Mouse (Mus musculus): ENCODE results near the gene Xiap.

Xiap gene

DNA sequence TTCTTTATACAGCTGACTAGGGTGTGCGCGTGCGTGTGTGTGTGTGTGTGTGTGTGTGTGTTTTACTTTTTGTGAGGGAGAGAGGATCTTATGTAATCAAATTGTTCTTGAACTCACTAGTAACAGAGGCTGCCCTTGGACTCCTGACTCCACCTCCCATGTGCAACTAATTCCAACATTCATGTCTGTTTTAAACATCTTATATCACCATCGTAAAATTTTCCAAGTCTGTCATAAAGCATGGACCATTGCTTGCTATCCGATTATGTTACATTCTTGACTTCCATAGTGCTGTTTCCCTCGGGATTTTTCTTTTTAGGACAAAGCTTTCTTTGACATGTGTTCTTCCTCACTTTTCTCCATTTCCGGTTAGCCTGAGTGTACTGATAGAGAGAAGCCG lies 28.3 kb downstream of the Xiap start:
- DNase-seq (ENCODE audit: extremely low spot score) = no peak

DNA sequence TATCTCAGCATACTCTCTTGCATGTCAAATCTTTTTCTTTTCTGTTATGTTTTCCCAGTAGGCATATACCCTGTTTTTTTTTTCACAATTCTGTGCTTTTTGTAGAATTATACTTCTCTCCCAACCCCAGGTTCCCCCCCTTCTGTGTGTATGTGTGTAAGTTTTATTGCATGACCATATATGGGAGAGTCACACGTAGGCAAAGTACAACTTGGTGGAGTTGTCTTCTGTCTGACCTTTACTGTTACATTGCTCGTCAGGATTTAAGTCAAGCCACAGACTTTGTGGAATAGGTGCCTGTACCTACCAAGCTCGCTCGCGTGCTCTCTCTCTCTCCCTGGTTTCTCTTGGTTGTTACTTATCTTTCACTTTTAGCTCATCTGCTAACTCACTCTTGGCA lies 28.7 kb downstream of the Xiap start:
- no peak for DNase-seq (ENCODE audit: extremely low spot score)

DNA sequence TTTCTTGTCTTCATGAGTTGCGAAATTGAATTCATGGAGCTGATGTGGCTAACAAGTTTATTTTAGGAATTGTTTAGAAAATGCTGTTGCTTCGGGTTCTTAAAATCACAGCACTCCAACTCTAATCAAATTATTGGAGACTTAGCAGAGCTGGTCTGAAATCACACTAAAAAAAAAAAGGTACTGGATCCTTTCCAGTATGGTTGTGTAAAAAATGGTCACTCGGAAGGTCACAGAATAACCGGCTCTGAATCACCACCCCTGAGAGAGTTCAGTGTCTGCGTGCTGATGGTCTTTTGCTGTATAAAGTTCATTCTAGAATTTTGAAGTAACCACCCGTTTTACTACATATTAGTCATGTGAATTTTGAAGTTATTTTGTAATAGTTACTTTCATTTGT lies 47.7 kb downstream of the Xiap start:
- no peak for DNase-seq (ENCODE audit: extremely low spot score)

DNA sequence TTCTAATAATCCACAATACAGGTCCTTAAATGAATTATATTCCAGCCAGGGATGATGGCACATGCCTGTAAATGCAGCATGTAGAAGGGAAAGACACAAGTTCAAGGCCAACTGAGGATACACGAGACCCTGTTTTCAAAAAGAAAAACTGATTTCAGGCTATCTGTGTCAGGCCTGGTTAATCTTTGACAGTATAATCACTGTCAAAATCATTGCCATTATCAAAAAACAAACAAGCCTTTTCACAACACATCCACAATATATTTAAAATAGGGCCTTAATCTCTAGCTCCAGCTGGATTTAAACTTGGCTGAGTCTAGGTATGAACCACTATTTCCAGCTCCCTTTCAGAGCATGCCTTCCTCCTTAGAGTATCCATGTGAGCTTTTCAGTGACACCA lies 51.1 kb downstream of the Xiap start:
- DNase-seq (ENCODE audit: extremely low spot score) = no peak

DNA sequence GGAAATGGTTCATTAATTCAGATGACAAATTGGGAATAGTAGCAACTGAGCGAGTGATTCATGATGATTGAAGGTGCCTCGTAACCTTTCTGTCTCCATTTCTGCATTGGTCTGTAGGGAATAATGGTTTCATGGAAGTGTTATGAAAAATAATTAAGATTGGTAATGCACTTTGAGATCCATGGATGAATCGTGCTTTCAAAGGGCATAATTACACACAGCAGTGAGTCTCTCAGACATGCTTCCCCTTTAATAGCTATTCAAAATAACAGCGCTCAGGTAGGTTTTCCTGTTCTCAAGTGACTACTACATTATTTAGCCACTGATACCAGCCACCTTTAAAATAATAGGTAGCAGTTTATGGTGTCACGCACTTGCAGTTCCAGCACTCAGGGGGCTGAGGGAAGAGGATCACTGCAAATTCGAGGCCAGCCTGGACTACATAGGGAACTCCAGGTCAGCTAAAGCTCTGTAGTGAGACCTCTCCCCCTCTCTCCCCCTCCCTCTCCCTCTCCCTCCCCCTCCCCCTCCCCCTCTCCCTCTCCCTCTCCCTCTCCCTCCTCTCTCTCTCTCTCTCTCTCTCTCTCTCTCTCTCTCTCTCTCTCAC lies 60.1 kb downstream of the Xiap start:
- DNase-seq (ENCODE audit: extremely low spot score) = no peak

DNA sequence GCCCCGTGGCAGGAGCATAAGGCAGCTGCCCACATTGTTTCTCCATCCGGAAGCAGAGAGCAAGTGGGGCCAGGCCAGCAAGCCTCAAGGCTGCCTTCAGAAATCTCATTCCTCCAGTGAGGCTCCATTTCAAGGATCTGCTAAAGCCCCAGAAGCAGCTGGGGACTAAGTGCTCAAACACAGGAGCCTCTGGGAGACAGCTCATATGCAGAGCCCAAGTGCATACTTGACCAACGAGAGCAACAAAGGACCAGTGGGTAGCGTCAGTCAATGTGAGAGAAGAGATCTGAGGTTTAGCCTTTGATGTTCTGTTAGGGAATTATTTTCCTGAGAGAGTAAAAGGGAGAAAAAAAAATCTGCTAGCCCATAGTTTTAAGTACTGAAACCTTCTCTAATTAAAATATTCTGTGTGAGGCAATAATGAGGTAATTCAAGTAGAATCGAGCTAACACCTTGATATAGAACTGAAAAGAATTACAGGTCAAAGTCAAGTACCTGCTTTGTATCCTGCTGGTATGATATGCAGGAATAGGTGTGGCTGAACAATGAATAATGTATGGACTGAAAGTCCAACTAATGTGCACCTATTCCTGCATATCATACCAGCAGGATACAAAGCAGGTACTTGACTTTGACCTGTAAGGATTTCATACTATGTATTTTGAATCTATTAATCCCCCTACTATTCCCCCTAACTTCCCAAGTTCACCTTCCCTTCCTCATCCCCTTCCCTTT lies 65.7 kb downstream of the Xiap start:
- no peak for DNase-seq (ENCODE audit: extremely low spot score)

DNA sequence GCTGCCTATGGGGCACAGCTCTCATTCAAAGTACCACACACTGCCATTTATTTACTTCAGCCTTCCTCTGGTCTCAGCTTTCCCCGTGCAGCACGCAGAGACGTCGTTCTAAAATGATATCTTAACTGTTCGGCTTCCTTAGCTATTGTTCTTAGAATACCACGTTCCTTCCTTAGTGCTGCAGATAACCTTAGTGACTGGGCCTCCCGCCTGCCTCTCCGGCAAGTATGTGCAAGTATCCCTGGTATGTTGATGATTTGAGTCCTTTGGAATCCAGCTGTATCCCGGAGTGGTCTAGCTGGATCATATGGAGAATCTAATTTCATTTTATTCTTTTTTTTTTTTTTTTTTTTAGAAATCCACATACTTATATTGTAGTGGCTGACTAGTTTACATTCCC lies 80.4 kb downstream of the Xiap start:
- peak; percentile 7 for DNase-seq (ENCODE audit: extremely low spot score)

DNA sequence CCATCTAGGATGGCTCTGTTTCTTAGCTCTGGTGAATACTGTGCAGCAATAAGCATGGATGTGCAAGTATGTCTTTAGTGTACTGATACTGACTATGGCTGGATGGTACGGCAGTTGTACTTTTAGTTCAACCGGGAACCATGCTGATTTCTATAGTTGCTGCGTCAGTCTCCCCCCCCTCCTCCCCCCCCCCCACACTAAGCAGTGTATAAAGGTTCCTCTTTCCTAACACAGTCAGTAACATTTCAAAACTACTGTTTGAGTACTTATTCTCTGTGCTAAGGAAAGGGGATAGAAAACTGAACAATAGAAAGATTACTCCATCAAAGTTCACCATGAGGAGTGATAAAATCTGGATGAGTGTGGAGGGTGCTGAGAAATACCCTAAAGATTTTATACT lies 83.1 kb downstream of the Xiap start:
- no peak for DNase-seq (ENCODE audit: extremely low spot score)

DNA sequence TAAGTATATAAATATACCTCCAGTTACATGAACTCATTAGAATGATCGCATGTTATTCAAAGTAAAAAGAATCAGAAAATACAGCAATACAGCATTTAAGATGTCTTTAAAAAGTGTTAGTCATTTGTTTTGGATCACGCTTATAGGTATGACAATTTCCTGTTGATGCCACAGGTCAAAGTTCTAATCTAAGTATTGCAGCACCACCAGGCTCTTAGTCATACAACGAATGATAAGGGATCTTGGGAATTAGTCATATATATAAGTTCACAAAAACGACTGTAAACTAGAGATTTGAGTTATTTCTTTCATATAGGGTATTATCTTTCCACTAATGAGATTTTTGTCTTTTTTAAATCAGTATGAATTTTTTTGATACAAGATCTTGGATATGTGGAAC lies 84.5 kb downstream of the Xiap start:
- DNase-seq (ENCODE audit: extremely low spot score) = no peak

DNA sequence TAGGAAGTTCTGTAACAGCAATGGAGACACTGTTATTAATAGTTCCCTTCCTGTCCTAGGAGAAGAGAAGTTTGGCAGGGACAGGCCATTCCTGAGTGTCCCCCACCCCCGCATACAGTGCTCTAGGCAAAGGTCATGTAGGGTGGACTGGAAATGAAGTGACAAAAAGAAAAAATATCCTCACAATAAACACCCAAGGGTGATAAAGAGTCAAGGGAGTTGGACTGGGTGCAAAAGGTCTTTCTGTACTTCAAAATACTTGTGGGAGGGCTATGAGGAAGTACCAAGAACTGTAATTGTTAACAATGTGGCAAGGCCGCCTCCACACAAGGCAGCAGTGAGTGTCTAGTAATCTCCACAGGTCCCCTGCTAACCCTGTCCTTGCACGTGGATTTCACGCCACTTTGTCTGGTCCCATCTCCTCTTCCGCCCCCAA lies 88.6 kb downstream of the Xiap start:
- DNase-seq (ENCODE audit: extremely low spot score) = peak; percentile 1

DNA sequence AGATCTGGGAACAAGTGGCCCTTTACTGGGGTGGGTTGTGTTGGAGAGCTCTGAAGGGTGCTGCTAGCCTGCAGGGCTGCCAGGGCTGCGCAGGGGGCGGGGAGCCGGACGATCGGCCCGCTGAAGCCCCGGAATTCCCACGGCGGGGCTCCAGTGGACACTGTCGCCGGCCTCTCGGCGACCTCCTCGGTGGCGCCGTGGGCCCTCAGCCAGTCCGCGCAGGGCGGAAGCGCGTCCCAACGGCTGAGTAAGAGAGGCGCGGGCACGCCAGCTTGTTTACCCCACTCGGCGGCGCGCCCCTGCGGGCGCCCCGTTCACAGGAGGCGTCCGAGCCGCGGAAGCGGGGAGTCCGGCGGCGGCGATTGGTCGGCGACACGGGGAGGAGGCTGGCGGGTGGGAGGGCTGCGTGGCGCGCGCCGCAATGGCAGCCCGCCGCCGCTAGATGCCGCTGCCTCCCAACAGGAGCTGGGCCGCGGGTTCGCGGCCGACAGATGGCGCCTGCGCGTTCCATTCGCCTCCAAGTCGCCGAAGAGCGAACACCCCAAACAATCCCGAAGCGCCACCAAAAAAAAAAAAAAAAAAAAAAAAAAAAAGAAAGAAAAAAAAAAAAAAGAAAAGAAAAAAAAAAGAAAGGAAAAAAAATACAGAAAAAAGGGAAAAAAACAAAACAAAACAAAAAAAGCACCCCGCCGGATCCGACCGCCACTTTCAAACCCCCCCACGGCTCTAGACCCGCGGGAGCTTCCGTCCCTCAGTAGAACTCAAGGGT lies 89.5 kb downstream of the Xiap start, which contains the start of gene Stag2:
TSS of gene Stag2 (plus strand) at position 530 of the 769 bp plus-strand sequence.
- DNase-seq (ENCODE audit: extremely low spot score) = peak; percentile 86

DNA sequence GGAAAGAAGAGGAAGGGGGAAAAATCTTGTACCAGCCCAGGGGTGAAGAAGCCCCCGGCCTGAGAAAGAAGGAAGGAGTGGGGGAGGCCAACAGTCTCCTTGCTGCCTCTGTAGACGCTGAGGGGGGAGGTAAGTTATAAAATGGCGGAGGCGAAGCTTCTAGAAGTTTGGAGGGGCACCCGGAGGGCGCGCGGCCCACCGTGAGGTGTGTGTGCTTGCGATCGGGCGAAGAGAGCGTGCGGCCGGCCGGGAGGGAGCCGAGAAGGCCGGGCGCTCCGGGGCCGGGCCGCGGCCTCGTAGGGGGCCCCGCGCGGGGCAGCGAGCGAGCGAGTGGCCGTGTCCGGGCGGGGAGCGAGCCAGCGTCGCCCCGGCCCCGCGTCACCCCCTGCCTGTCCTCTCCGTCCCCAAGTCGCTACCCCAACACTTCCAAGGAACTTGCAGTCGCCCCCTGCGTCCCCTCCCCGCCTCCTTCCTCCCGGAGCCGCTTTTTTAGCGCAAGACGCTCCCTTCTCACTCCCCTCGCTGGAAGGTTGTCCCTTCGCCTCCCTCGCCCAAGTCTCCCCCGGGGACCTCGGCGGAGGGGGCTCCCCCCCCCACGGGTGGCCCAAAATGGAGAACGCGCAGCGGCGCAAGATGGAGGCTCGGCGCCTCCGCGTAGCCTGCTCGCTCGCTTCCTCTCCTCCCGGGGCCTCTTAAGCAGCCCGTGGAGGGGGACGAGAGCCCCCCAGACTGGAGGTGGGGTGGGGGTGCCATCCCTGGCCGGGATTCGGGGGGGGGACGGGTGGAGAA lies 90.3 kb downstream of the Xiap start:
- peak; percentile 27 for DNase-seq (ENCODE audit: extremely low spot score)

DNA sequence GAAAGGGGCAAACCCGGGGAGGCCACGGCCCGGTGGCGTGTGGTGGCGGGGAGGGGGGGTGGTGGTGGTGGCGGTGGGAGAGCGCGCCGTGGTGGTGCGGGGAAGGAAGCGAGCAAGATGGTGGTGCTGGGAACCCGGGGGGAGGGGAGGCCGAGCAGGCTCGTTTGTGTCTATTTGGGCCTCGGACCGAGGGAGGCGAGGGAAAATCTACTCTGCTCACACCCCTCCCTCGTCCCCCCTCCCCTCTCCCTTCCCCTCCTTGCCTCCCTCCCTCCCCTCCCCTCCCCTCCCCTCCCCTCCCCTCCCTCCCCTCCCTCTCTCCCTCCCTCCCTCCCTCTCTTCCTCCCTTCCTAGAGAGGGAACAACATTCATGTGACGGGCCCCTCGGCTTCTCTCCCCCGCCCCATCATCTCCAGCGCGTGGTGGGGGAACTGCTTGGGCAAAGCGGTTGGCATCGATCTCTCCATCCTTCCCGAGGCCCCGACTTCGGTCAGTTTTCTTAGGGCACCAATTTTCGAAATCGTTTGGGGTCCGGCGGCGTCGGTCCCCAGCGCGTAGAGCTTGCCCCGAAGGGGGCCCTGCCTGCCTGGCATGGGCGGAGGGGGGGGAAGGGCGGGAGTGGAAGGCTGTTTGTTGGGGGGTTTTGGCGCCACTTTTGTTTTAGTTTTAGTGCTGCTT lies 91.0 kb downstream of the Xiap start:
- DNase-seq (ENCODE audit: extremely low spot score) = peak; percentile 83

DNA sequence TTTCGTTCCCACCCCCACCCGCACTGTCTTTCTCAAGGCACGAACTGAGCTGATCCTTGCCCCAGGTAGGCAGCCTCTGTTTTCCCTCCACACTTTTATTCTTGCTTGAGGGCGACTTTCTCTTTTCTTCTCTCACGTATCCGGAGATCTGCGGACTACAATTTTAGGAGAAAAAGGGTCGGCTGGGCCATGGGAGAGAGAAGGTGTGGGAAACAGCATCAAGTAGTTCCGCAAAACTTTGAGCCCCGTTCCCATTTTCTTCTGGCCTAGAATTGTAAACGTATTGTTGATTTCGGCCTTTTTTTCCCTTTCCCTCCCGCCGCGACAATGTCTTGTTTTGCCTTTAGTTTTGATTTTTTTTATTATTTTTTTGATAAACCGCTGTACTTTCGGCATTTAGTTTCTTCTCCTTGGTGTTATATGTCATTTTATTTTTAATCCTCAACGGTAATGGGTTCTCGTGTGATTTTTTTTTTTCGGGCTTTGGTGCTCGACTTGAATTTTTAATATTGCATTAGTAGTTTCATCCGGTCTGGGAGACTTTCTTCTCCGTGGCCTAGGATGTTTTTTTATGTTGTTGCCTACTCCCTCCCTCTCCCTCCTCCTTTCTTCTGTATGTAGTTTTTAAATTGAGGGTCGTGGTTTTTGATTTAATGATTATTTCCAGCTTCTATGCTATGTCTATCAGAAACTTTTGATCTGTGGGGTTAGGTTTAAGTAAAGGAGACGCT lies 91.7 kb downstream of the Xiap start:
- DNase-seq (ENCODE audit: extremely low spot score) = peak; percentile 1

DNA sequence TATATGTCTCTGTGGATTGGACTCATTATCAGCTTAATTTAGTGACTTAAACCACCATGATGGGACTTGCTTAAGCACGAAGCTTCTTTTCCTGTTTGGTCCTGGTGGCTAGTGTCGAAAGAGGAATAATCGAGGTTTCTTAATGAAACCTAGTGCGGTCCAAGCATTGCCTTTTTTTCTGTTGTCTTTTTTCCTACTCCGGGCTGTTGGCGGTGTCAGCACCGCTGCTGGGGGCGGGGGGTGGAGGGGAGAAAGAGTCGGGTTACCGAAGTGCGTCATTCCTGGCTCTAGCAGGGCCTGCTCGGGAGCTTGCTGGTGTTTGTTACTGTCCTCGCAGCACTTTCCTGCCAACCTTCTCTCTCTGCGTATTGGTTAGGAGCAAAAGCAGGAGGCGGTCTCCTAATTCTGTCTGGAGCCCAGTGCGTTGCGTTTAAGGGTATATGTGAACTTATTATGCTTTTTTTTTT lies 92.5 kb downstream of the Xiap start:
- peak; percentile 77 for DNase-seq (ENCODE audit: extremely low spot score)

DNA sequence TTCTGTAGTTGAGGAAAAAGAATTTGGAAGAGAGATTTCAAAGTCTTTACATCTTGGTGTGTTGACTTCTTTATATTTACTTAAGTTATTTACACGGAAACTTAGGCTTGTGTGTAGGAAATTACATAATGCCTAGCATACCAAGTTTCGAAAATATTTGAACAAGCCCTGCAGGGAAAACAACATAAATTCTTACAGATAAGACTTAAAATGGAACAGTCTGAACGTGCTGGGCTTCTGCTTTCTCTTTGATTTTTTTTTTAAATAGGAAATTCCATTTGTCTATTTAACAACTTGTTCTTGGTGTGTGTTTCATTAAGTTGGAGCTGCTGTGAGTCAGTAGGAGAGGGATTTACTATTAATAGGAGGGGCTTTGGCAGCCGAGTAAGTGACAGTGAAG lies 93.6 kb downstream of the Xiap start:
- DNase-seq (ENCODE audit: extremely low spot score) = no peak

All from embryo, embryonic 9.5 days (tissue).